Mouse (Mus musculus) monocyte, adult 5-6 weeks (primary cell): ENCODE results near the gene Kctd20. TPM values are rescaled to one million over a fixed set of nuclear protein-coding genes. Genes with fewer than 3 reads are reported as not detected.

ENCODE experiments used
- ATAC-seq: fragments of 153-309, 156-312 bp; replicated peaks from 2 replicates; pipeline ENCODE4 v1.8.0; 2017; ENCODE audit warnings: mild to moderate bottlenecking; ENCODE audit not compliant: low TSS enrichment, insufficient number of reproducible peaks, severe bottlenecking, poor library complexity, low FRiP score
- total RNA-seq: library from RNA; stranded (forward); fragments of 200-1000, 200-491, 200-594 nt; gene quantifications from 3 replicates; pipeline ENCODE4 v1.2.3, GENCODE M21; 2017

Gene Kctd20
- total RNA-seq, 1 experiment from 2014 or later: 95.1 TPM

GRCm38 (mm10) chr17:29007641-29008325 is 56.0 kb downstream of the Kctd20 start, which contains the start of gene Stk38:
Gene Stk38 (minus strand): TSS chr17:29007995.
- ATAC-seq: peak; percentile 74

GRCm38 (mm10) chr17:29008326-29008650 is 56.5 kb downstream of the Kctd20 start:
- ATAC-seq: no peak

GRCm38 (mm10) chr17:29009181-29009580 is 57.4 kb downstream of the Kctd20 start:
- ATAC-seq: peak; percentile 62

- ATAC-seq: no peak
Observed at GRCm38 (mm10) chr17:29014235-29014634, 62.5 kb downstream of the Kctd20 start.

GRCm38 (mm10) chr17:29015638-29016037 is 63.9 kb downstream of the Kctd20 start:
- ATAC-seq: peak; percentile 57

GRCm38 (mm10) chr17:29016705-29017104 is 65.0 kb downstream of the Kctd20 start:
- ATAC-seq: peak; percentile 59; the same call in 1 of the 2 replicates

- ATAC-seq: no peak
Observed at GRCm38 (mm10) chr17:29018292-29018984, 66.7 kb downstream of the Kctd20 start.

Other genes starting within 250 kb of the Kctd20 start
- gene AC170998.1, start 225.9 kb upstream of the Kctd20 start, total RNA-seq: 10.1 to 17.4 TPM in 2 of 3 replicates, not detected in the other
- gene Mapk13, start 182.7 kb upstream of the Kctd20 start, total RNA-seq: 1.5 to 2.3 TPM (median 1.8 TPM) in 3 replicates
- gene Brpf3, start 150.9 kb upstream of the Kctd20 start, total RNA-seq: 6.7 to 16.8 TPM (median 7.3 TPM) in 3 replicates
- gene Pnpla1, start 93.5 kb upstream of the Kctd20 start, total RNA-seq: not detected in 3 replicates
- gene 4930539E08Rik, start 36.6 kb upstream of the Kctd20 start, total RNA-seq: 0.38 to 0.78 TPM in 2 of 3 replicates, not detected in the other
- gene Pxt1, start 8.1 kb upstream of the Kctd20 start, total RNA-seq: not detected in 3 replicates
- 369 to 443 TPM (median 402 TPM) in 3 replicates for gene Stk38, start 56.0 kb downstream of the Kctd20 start, total RNA-seq
- 679 to 753 TPM (median 702 TPM) in 3 replicates for gene Srsf3, start 80.7 kb downstream of the Kctd20 start, total RNA-seq
- 10.7 to 29.2 TPM (median 15.7 TPM) in 3 replicates for gene Cdkn1a, start 139.0 kb downstream of the Kctd20 start, total RNA-seq
- gene Rab44, start 162.2 kb downstream of the Kctd20 start, total RNA-seq: 19.9 to 98.4 TPM (median 83.3 TPM) in 3 replicates